Mouse (Mus musculus) lung, postnatal 0 days (tissue): ENCODE measurements around the gene Spag16.

ENCODE experiments used
- CTCF ChIP-seq: IDR thresholded peaks from 2 replicates; pipeline ENCODE4 v1.5.1; 2016; ENCODE audit warnings: antibody characterized with exemption, mild to moderate bottlenecking
- EP300 ChIP-seq: IDR thresholded peaks from 2 replicates; pipeline ENCODE4 v1.6.1; 2016; ENCODE audit warnings: antibody characterized with exemption, mild to moderate bottlenecking, control low read depth

- TF ChIP-seq CTCF (no peak), EP300 (no peak)
Observed at GRCm38 (mm10) chr1:69867776-69868175, 41.0 kb downstream of the Spag16 start.
